Mouse (Mus musculus) testis, adult 2 months (tissue): ENCODE data around the gene Rplp0. TPM values are rescaled to one million over a fixed set of nuclear protein-coding genes. Genes with fewer than 3 reads are reported as not detected.

Source experiments
- H3K27ac ChIP-seq: fragments of 200-500 bp; 2 replicates; pipeline ENCODE4 v1.5.1; 2012; ENCODE audit warnings: low read depth, low read length; ENCODE audit not compliant: control insufficient read depth, insufficient read depth
- H3K27me3 ChIP-seq: fragments of 200-500 bp; 2 replicates; pipeline ENCODE4 v1.6.1; 2012; ENCODE audit warnings: mild to moderate bottlenecking, low read length, moderate library complexity; ENCODE audit not compliant: control insufficient read depth, insufficient read depth
- H3K36me3 ChIP-seq: fragments of 200-500 bp; 2 replicates; pipeline ENCODE4 v1.6.1; 2012; ENCODE audit warnings: mild to moderate bottlenecking, low read length; ENCODE audit not compliant: control insufficient read depth, insufficient read depth
- H3K4me1 ChIP-seq: fragments of 200-500 bp; 2 replicates; pipeline ENCODE4 v1.6.1; 2012; ENCODE audit warnings: low read length; ENCODE audit not compliant: control insufficient read depth, insufficient read depth
- H3K4me3 ChIP-seq: fragments of 200-500 bp; 2 replicates; pipeline ENCODE4 v1.5.1; 2012; ENCODE audit warnings: low read depth, mild to moderate bottlenecking, low read length, moderate library complexity, mixed read lengths; ENCODE audit not compliant: control insufficient read depth
- CTCF ChIP-seq: fragments of 200-500 bp; IDR thresholded peaks from 2 replicates; pipeline ENCODE4 v1.5.1; 2012; ENCODE audit warnings: low read depth, mild to moderate bottlenecking, inconsistent platforms, low read length, moderate library complexity; ENCODE audit not compliant: control insufficient read depth, insufficient read depth, insufficient replicate concordance
- POLR2A ChIP-seq: fragments of 200-500 bp; IDR thresholded peaks from 2 replicates; pipeline ENCODE4 v1.6.1; 2012; ENCODE audit warnings: low read depth, mild to moderate bottlenecking, inconsistent platforms, low read length, moderate library complexity; ENCODE audit not compliant: control insufficient read depth
- polyA plus RNA-seq: library from polyadenylated mRNA; depleted of rRNA; stranded (reverse); fragments of >200 nt; gene quantifications from 2 replicates; pipeline ENCODE4 v1.2.3, GENCODE M21; 2012; rRNA removed

Rplp0 gene
- 1,431 and 1,500 TPM in 2 replicates for polyA plus RNA-seq

DNA sequence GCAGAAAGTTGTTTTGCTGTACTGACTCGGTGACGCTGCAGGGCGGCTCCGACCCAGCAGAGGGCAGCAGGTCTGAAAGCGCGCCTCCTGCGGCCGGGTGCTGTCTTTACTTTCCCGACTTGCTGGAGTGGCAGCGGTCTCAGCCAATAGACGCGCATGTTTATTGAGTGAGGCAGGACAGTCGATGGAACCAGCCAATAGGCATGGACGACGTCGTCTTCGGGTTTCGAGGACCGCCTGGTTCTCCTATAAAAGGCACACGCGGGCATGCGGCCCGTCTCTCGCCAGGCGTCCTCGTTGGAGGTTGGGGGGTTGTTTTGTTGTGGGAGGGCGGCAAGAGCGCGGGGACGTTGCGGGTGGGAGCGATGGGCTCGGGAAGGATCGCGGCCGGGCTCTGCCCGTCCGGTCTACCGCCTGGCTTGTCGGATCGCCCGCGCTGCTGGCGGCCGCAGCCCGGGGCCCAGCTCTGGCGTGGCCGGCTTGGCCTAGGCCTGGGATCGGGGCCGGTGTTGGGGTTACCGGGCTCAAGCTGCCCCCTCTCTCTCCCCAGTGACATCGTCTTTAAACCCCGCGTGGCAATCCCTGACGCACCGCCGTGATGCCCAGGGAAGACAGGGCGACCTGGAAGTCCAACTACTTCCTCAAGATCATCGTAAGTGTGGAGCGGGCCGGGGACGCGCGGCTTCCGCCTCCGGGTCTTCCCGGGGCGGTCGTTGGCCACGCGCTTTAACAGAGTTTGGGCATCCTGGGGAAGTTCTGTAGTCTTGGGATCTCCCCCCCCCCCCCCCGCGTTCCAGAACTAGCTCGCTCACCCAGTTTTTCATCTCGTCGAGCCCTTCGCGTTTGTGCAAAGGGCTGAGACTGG is at the start of gene Rplp0:
Gene Rplp0 (plus strand): TSS at position 231 of the 865 bp plus-strand sequence.
- TF ChIP-seq POLR2A (peak; percentile 100), CTCF (peak; percentile 96)

DNA sequence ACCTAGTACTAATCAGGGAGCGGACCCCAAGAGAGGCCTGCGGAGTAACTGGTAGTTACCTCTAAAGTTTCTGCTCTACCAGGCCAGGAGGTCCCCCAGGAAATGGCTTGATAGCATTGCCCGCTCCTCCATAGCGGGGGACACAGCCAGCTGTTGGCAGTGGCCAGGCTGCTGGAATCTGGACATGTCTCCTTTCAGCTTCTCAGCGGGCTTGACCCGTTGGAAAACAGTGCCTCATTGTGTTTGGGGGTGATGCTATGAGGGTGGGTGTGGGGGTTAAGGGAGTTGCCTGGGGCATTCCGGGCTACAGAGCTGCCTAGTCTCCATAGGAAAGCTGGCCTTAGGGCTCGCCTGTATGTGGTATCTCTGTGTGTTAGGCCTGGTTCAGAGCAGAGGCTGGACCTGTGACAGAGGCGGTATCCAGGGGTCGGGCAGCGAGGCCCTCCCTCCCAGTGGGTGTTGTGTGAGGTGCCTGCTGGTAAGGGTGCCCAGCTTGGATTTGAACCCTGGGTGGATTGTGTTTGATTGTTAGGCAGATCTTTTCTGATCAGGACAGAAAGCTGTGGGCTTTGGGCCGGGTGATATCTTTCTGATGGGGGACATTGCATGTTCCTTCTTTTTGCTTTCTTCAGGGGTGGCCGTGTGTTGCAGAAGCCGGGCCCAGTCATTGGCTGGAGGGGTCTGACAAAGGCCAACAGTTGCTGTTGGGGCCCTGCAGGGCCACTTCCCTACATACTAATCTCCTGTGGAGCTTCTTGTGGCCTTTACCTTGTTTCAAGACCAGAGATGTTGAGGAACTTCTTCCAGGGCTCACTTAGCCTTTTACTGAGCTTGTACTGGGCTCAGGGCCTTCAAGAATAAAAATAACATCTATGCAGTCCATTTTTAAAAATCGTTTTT is 49.2 kb upstream of the Rplp0 start:
- Histone ChIP-seq H3K27ac (no peak overlapping the region), H3K36me3 (no peaks in the 10 kb centered on the region), H3K4me1 (peaks cover 21% of the 10 kb centered on the region), H3K27me3 (no peaks in the 10 kb centered on the region), H3K4me3 (no peak overlapping the region)
- TF ChIP-seq CTCF = no peak
- no peak for TF ChIP-seq POLR2A

More for the DNA sequence above, at the start of gene Rplp0:
- Histone ChIP-seq H3K27me3 (no peaks in the 10 kb centered on the region), H3K36me3 (peaks cover 3% of the 10 kb centered on the region), H3K27ac (peak within 1 kb of the TSS; percentile 92), H3K4me1 (peaks cover 13% of the 10 kb centered on the region), H3K4me3 (peak within 1 kb of the TSS; percentile 94)

DNA sequence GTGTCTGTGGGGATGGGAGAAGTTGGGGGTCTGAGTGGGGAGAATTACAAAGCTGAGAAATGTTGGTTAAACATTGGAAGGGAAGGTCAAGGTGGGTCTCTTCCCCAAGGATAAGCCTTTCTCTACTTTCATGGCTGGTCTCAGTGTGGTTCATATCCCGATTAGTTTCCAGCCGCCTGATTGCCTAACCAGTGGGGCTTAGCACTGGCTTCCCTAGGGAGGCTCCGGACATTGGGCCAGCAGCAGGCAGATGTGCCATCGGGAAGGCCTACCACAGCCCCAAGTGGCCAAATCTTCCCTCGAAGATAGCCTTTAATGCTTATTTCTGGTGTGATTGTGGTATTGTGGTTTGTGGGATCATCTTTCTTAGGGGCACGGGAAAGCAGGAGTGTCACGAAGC is 46.9 kb upstream of the Rplp0 start:
- Histone ChIP-seq H3K27me3 (no peaks in the 10 kb centered on the region), H3K27ac (no peak overlapping the region), H3K4me1 (peaks cover 31% of the 10 kb centered on the region), H3K36me3 (no peaks in the 10 kb centered on the region), H3K4me3 (no peak overlapping the region)
- TF ChIP-seq CTCF (no peak), POLR2A (no peak)

DNA sequence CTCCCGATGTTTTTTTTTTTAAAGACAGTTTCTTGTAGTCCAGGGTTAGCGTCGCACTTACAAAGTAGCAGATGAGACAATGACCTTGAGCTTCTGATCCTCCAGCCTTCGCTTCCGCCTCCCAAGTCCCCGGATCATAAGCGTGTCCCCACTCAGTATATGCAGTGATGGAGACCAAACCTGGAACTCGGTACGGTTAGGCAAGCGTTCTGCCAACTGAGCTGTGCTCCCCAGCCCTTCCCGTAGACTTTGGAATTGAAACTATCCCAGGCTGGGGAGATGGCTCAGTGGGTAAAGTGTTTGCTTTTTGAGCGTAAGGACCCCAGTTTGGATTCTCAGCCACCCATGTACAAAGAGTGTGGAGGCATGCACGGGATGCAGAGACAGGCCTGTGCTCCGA is 46.0 kb upstream of the Rplp0 start:
- no peak overlapping the region for H3K27ac ChIP-seq
- no peaks in the 10 kb centered on the region for H3K36me3 ChIP-seq
- H3K4me3 ChIP-seq = no peak overlapping the region
- TF ChIP-seq CTCF (no peak), POLR2A (no peak)
- H3K27me3 ChIP-seq = no peaks in the 10 kb centered on the region
- H3K4me1 ChIP-seq = peaks cover 26% of the 10 kb centered on the region

DNA sequence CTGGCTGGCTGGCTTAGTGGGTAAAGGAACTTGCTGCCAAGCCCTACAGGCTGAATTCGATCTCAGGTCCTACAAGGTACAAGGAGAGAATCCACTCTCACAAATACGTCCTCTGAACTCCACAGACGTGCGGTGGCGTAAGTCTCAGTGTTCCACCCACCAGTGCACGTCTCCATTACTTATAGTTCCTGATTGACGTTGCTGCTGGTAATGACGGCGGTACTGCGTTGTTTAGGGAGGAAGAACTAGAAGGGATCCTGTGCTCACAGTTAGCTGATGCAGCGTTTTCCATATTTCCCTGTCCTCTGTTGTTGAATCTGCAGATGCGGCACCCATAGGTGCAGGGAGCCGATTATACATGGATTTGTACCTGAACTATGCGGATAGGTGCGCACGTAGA is 45.5 kb upstream of the Rplp0 start:
- H3K36me3 ChIP-seq = no peaks in the 10 kb centered on the region

DNA sequence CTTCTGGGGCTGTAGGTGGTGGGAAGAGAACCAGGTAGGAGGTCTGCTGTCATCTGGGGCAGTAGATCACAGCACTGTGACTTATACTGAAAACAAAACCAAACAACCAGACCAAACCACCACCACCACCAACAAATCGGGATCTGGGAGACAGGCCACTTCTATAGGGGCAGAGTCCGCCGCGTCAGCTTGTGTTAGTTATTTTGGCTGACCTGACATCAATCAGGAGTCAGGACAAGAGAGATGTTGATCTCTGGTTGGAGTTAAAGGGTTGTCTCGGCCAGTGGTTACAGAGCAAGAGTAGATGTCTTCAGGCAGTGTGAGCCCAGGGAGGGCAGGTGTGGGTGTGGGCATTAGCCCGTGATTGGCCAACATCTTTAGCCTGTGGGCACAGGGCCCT is 44.9 kb upstream of the Rplp0 start:
- Histone ChIP-seq H3K36me3 (no peaks in the 10 kb centered on the region), H3K27ac (no peak overlapping the region), H3K27me3 (no peaks in the 10 kb centered on the region), H3K4me3 (no peak overlapping the region), H3K4me1 (peaks cover 23% of the 10 kb centered on the region)
- no peak for TF ChIP-seq POLR2A
- no peak for TF ChIP-seq CTCF

More for the DNA sequence above, 45.5 kb upstream of the Rplp0 start:
- Histone ChIP-seq H3K4me1 (peaks cover 26% of the 10 kb centered on the region), H3K27me3 (no peaks in the 10 kb centered on the region), H3K4me3 (no peak overlapping the region), H3K27ac (no peak overlapping the region)
- TF ChIP-seq CTCF (no peak), POLR2A (no peak)
